Mouse (Mus musculus) telencephalon, adult 2 months (tissue): ENCODE measurements around the gene Srd5a3.

Source experiments
- DNase-seq: peaks from one replicate; pipeline ENCODE4 v3.0.0-alpha.2; 2011; ENCODE audit warnings: low read depth, low spot score

Srd5a3 gene

DNA sequence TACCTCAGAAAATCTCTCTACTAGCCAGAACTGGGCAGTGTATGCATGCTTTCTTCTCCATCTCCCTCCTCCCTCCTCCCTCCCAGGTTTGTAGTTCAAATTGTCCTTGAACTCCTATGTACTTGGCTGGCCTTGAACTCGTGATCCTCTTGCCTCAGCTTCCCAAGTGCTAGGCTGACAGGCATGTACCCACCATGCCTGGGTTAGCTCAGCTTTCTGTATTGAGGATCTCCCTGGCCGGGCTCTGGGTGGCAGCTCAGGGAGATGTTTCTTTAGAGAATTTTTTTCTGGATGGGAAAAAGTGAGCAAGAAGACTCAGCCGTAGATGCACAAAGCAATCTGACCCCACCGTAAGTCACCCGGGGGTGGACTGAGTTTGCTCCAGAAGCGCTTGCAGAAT is 12.9 kb downstream of the Srd5a3 start:
- DNase-seq: no peak

DNA sequence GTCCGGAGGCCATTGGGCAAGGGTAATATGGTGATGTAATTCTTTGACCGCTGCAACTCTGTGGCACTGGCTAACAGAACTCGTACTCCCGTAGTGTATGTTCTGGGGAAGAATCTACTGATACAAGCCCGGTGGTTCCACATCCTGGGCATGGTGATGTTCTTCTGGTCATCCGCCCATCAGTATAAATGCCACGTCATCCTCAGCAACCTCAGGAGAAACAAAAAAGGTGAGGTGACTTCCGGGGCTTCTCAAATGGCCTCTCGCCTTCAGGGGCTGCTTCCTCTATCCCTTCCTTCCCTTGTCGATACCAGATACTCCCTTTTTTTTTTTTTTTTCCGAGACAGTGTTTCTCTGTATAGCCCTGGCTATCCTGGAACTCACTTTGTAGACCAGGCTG is 13.4 kb downstream of the Srd5a3 start:
- no peak for DNase-seq

DNA sequence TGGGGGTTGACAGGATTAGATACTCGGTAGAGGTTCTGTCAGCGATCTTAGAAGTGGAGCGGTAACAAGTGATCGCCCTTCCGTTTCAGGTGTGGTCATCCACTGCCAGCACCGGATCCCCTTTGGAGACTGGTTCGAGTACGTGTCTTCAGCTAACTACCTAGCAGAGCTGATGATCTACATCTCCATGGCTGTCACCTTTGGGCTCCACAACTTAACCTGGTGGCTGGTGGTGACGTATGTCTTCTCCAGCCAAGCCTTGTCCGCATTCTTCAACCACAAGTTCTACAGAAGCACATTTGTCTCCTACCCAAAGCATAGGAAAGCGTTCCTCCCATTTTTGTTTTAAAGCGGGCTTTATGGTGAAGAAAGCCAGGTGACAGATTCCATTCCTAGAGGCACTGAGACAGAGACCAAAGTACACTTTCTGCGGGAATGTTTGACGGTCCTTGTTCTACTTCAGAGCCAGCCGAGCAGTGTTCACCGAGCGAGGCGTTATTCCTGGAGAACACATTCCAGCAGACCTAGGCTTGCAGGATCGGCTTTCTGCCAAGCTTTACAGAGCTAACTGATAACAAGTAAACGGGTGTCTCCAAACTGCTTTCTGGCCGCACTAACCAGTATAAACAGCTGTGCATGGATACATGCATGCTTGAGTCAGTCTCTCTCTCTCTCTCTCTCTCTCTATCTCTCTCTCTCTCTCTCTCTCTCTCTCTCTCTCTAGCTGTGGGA is 14.5 kb downstream of the Srd5a3 start:
- DNase-seq: no peak

DNA sequence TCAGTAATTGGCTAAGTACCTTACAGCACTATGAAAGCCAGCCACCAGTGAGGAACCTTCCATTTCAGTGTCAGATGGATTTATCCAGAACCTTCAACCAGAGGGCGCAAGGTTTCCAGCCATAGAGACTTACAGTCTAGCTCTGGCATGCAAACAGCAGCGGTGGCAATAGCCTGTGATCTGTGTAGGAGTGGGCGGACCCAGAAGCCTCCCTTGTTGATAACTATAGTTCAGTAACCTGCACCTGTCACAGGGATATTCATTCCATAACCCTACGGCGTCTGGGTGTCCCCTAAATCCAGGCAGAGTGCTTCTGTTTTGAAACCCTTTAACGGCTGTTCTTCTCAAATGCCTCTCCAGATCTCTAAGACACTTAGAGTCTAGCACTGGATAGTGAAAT is 19.5 kb downstream of the Srd5a3 start:
- no peak for DNase-seq

DNA sequence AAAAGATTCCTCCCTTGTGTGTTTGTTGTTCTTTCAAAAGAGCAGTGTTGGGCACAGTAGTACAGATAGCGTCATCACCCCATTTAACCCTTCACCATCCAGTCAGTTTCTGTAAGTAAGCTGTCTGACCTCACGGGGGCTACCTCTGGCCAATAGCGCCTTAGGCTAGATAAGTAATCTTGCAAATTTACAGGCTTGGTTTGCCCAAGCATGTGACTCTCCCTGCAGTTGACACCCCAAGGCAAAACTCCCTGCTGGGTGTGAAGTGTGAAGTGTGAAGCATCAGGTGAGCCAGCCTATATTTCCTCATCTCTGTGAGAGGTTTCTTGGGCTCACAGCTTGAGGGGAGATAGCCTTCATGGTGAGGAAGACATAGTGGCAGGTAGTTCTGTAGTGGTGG is 20.0 kb downstream of the Srd5a3 start:
- DNase-seq: no peak

DNA sequence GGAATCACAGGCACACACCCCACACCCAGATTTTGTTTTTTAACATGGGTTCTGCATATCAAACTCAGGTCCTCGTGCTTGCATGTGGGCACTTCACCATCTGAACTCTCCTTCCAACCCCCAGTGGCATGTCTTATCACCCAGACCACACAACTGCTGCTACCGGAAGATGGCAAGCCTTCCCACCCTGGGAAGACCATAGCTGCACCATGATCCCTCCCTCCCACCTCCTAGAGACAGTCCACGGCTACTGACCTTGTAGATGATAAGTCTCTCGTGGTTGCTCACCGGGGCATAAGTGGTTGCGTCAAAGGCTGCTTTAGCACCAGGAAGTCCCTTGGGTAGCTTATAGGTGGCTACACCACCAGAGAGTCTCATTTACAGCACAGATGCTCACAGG is 21.4 kb downstream of the Srd5a3 start:
- DNase-seq: no peak

DNA sequence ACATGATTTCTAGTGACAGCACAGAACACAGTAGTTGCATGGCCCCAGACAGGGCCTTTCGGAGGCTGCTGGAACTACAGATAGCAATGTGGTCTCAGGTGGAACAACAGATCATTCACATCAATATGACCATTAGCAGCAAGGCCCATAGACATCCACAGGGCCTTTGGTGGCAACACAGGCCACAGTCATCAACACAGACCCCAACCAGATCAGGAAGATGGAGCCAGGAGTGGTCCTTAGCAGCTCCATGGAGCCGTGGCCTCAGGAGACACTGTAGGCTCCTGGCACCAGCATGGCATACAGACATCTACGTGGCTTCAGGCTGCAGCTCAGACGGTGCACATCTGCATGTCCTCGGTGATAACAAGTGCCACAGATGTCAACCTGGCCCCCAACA is 22.9 kb downstream of the Srd5a3 start:
- DNase-seq: no peak

DNA sequence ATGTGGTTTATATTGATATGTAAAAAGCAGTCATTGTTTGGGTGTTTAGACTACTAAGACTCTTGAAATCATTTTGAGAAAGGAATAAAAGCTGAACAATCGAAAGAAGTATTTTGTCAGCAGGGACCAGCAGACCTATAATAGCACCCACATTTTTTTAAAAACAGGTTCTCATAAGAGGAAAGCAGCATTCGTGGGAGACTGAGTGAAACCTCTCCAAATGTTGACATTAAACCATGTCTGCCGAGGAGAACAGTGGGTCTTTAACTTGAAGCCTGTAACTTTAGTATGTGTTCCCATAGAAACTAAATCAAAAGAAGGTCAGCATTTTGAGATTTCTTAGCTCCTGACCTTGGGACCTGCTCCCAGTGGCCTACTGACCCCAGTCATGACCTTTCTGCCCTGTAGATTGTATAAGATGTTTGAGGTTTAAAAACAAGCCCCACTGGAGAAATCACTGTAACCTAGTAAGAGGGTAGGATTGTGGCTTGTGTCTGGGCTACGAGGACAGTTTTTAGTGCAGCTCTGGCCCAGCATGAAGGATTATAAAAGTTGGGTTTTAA is 23.8 kb downstream of the Srd5a3 start:
- DNase-seq: no peak

DNA sequence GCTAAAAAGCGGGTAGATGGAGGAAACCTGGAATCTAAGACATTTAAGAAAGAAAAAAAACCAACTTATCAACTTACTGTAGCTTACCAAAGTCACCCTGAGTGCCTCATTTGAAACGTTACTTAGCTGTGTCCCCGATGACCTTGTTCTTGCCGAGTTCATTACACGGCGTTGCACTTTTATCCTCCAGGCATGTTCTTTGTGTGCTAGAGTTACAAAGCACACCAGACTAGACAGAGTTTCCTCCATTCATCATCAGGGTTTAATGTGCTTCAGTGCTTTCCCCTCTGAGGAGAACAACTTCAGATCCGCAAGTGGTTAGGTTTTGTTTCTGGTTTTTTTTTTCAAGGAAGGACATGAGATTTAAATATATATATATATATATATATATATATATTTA is 24.8 kb downstream of the Srd5a3 start:
- no peak for DNase-seq

DNA sequence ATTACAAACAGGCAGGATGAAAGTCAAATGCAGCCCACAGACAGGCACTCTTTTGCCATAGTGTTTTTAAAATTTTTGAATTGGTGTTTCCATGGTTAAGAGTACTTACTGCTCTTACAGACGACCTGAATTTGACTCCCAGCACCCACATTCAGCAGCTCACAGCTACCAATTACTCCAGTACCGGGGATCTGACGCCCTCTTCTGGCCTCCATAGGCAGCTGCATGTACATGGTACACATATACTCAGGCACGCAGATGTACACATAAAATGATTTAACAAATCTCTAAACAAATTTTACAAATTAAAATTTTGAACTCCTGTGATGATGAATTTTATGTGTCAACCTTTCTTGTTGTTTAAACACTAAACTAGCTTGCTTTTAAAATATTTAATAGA is 30.5 kb downstream of the Srd5a3 start:
- DNase-seq: no peak

DNA sequence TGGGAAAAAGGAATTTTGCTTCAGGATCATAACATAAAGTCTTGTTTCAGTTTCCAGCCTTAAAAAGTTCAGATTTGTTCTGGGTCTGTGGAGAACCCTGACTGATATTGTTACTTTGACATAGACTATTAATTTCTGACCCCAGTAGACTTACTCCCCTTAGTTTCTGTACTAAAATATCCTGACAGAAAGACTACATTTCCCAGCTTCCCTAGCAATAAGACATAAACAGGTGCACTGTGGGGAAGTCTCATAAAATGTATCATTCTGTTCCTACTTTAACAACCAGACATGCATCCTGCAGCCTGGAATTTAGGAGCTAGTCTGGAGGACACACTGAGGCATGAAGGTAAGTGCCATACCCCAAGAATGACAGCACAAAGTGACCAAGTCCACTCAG is 31.0 kb downstream of the Srd5a3 start:
- no peak for DNase-seq

DNA sequence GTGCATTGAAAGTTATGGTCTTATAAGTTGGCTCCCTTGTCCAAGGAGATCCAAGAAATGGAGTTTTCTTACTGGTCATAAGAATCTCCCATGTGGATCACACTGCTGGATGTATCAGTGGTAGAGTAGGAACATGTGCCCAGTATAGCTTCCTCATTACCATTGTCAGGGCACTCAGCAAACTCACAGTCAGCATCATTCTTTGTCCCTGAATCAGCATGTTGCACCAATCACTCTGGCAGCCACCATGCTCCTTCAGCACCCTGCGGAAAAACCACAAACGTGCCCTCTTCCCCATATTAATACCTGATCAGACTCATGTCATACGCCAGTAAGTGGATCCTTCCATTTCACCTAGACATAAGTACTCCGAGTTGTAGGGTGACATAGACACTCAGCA is 35.0 kb downstream of the Srd5a3 start:
- no peak for DNase-seq

DNA sequence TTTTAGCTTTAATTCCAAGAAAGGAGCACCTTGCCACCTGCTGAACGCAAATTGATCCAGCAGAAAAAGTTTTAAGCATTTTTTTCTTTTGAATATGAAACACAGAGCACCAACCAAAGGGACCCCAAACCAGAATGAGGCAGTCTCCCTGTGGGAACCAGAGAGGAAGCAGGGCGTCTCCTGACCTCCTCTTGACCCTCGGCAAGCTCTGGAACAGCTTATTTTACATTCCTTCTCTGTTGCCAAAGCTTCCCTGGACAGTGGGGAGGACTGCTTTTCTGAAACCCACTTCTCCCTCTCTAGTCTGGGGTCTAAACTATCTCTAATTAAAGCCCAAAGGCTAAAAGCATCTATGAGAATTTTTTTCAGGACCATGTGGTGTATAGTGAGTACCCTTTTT is 36.3 kb downstream of the Srd5a3 start:
- DNase-seq: no peak

DNA sequence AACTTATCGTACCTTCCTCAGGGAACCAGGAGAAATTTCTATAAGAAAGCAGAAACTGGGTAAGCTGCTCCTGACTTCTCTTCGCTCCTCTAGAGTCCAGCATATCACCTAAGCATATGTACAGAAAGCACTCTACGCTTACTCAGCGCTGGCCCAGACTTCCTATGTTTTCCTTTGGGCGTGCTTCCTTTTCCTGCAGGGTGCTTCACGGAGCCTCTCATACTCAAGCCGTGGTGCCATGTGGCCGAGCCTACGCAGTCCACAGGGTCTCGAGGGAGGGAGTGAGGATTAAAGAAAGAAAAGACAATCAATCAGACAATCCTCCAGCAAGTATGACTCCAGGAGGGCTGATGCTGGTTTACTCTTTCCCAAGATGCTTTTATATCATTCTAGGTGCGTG is 36.8 kb downstream of the Srd5a3 start:
- no peak for DNase-seq

DNA sequence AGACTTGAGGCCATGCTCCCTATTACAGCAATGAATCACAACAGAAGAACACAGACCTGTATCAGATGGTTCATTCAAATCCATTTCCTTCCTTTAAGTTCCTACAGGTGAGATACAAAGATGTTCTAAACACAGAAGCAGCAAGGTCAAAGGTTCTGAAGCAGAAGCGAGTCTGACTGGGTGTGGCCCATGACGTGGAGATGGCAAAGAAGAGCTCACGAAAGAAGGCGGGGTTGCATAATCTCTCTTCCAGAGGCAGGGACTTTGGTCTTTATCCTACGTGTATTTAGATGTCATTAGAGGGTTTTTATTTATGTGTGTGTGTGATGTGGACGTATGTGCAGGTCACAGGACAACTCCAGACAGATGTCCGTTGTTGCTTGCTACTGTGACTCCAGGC is 37.6 kb downstream of the Srd5a3 start:
- DNase-seq: no peak

DNA sequence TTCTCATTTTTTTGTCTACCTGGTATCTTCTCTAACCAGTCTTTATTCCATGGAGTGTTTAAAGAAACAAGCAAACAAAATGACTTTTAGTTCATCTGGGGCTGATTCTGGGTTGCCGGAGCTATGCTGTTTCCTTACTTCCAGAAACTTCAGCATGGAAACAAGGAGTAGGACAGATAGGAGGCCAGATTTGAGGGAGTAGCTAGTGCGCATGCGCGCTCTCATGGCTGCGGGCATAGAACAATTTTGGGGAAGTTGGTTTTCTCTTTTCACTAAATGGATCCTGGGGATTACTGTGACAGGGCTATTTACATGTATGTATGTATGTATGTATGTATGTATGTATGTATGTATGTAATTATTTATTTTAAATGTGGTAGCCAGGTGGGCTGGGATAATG is 39.1 kb downstream of the Srd5a3 start:
- no peak for DNase-seq

DNA sequence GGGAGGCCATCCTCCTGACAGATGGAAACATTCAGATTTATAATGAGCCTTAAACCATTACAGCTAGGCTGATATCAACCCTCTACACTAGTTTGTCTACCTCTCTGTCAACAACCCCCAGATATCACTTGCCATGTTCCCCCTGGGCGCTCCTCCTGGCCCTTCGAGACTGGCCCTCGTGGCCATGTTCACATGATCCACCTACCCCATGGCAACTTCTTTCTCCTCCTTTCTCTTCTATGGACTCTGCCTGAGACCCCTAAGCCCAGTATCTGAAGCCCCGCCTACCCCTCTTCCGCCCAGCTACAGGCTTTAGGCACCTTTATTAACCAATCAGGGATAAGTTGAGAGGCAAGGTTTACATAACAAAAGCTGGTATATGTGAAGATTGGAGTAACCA is 39.7 kb downstream of the Srd5a3 start:
- DNase-seq: no peak

DNA sequence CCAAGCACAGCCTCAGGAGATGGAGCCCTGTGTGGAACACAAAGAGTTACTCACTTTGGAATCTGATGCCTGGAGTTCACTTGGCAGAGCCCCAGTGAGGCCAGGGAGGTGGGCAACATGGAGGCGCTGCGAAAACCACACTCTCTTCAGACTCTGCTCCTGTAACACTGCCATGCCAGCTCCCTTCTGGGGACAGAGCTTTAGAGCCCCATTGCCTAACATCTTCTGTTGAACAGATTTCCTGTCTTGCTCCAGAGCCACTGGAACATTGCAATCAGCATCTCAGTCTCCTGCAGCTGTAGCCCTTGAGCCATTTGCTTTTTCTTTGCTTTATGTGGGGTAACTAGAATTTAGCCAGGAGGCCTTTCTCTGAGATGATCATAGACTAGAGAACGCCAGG is 42.3 kb downstream of the Srd5a3 start:
- DNase-seq: no peak

DNA sequence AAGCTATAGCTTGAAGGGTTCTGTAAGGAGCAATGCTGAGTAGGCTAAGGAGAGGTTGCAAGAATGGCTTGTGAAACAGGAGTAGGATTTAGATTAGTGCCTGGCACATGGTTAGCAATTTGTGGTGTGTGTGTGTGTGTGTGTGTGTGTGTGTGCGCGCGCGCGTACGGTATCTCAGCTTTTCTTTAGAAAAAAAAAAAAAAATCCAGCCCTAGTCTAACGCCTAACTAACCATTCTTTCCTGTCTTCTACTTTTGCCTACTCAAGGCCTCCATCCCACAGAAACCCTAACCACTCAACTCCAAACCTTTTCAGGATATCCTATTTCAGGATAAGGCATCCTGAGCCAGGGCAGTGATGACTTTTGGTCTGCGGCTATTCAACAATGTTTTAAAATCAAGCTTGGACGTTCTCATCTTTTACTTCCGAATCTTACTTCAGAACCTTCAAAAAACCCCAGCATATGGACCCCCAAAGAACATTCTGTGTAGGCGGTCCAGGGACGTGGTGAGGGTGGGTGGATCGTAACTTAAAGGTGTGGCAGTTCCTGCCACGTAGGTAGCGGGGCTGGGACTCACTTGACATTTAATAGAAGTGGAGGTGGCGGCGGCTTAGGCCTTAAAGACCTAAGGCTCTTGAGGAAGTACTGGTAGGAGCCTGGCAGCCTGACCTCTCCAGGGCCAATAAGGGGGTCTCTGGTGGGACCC is 43.1 kb downstream of the Srd5a3 start:
- no peak for DNase-seq

DNA sequence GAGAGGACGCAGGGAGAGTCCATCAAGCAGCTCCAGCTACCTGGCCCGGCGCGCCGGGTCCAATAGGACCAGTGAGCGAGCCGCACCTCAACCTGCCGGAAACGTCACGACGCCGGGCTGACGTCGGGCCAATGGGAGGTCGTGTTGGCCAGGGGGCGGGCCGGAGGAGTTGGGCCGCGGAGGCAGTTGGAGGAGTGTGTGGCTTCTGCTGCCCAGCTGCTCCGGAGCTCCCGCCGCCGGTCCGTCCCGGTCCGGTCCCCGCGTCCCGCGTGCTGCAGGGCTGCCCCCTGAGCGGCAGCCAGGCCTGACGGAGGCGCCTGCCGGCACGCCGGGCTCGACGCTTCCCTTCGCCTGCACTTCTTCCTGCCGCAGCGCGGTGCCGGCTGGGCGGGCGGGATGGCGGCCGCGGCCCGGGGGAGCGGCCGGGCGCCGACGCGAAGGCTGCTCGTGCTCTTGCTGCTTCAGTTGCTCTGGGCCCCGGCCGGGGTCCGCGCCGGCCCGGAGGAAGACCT is 43.7 kb downstream of the Srd5a3 start, which contains the start of gene Tmem165:
TSS of gene Tmem165 (plus strand) at position 131 of the 512 bp plus-strand sequence.
- peak; percentile 88 for DNase-seq

DNA sequence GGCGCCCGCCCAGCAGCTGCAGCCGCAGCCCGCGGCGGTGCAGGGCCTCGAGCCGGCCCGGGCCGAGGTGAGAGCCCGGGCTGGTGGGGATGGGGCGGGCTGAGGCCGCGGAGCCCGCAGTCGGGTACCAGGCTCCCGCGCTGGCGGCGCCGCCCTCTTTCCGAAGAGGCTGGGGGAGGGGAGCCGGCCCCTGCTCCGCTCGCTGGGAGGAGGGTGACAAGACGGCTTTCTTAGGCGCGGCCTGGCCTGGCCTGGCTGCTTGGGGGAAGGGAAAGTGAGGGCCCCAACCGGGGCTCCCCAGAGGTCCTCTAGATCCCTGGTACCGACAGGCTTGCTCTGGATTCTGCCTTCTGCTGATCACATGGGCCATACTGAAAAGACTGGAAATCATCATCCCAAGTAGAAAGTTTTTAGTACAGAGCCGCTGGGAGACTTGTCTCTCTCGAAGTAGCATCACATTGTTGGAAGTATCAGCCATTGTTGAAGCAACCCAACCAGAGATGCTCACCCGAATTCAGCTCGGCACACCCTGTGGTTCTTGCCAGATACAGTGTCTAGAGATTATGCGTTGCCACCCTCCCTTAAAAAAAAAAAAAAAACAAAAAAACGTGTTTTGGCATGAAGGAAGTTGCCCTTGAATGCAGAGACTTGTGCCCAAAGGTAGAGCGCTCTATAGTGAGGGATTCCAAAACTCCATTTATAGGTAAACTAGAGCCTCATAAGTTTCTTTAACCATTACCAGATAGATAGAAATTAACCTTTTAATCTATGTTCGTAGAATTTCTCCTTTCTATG is 44.4 kb downstream of the Srd5a3 start:
- DNase-seq: no peak

DNA sequence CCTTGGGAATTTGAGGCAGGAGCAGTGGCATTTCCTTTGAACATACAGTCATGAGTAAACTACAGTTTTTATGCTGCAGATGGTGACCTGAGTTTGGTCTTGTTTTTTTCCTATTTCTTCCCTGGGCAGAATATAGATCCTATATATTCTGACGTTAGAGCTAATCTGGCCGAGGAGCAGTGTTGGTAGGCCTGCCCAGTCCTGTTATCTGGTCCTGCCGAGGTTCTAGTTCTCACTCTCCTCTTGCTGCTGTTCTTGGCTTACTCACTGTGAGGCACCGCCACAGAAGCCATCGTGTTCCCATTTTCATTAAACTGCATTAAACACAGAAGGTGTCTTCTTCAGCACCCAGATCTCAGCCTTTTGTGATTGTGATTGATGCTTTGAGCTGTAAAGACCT is 47.8 kb downstream of the Srd5a3 start:
- no peak for DNase-seq
